Mouse (Mus musculus) neural tube, embryonic 12.5 days (tissue): ENCODE measurements around the gene 2310039H08Rik. TPM values are rescaled to one million over a fixed set of nuclear protein-coding genes. Genes with fewer than 3 reads are reported as not detected.
"Not testable (repeated sequence)": the region's sequence is repeated elsewhere in the genome, so short reads cannot be mapped to it uniquely, and the experiment has no call there.

Source experiments
- ATAC-seq: fragments of 200-750 bp; cut with Nextera tagmentation; 2 replicates; pipeline ENCODE4 v1.8.0; 2017; ENCODE audit warnings: low read depth, mild to moderate bottlenecking, moderate TSS enrichment, moderate library complexity; ENCODE audit not compliant: low FRiP score
- H3K27ac ChIP-seq: fragments of 300-500 bp; sonication (generic); 2 replicates; pipeline ENCODE4 v1.5.1; 2016
- H3K27me3 ChIP-seq: fragments of 300-500 bp; sonication (generic); replicated peaks from 2 replicates; pipeline ENCODE4 v1.6.1; 2016; ENCODE audit warnings: mild to moderate bottlenecking
- H3K36me3 ChIP-seq: fragments of 300-500 bp; sonication (generic); 2 replicates; pipeline ENCODE4 v1.6.1; 2016; ENCODE audit warnings: mild to moderate bottlenecking
- H3K4me1 ChIP-seq: fragments of 300-500 bp; sonication (generic); 2 replicates; pipeline ENCODE4 v1.6.1; 2016
- H3K4me2 ChIP-seq: fragments of 300-500 bp; sonication (generic); replicated peaks from 2 replicates; pipeline ENCODE4 v1.6.1; 2016; ENCODE audit warnings: mild to moderate bottlenecking
- H3K4me3 ChIP-seq: fragments of 300-500 bp; sonication (generic); 2 replicates; pipeline ENCODE4 v1.5.1; 2016
- H3K9ac ChIP-seq: fragments of 300-500 bp; sonication (generic); 2 replicates; pipeline ENCODE4 v1.6.1; 2016; ENCODE audit warnings: mild to moderate bottlenecking
- H3K9me3 ChIP-seq: fragments of 300-500 bp; sonication (generic); 2 replicates; pipeline ENCODE4 v1.6.1; 2016; ENCODE audit warnings: mild to moderate bottlenecking
- WGBS: fragments of 180-500 bp; shearing (Covaris S2); methylation state at CpG from one replicate; pipeline ENCODE4 v1.1.7; 2016; 5-methylcytosine and 5-hydroxymethylcytosine counted together
- polyA plus RNA-seq: library from polyadenylated mRNA; unstranded; fragments of >200 nt; fragmentation: Nextera tagmentation; extraction: Ambion mirVana; gene quantifications from 2 replicates; pipeline ENCODE4 v1.2.1, GENCODE M21; 2016

2310039H08Rik gene
- polyA plus RNA-seq, 1 experiment from 2014 or later: 34.9 TPM

GRCm38 (mm10) chr17:46786952-46787351 lies 14.5 kb downstream of the 2310039H08Rik start:
- Histone ChIP-seq H3K36me3 (no peaks in the 10 kb centered on the region), H3K27me3 (no peaks in the 10 kb centered on the region), H3K9ac (no peak overlapping the region), H3K4me1 (no peaks in the 10 kb centered on the region), H3K27ac (no peak overlapping the region), H3K9me3 (no peaks in the 10 kb centered on the region), H3K4me3 (no peak overlapping the region), H3K4me2 (no peak overlapping the region)
- ATAC-seq: no peak
- WGBS: 93% methylated on average over 5 of the region's 5 CpGs

- not testable (repeated sequence) for H3K4me2 ChIP-seq, ATAC-seq, H3K27ac ChIP-seq, H3K36me3 ChIP-seq, H3K9ac ChIP-seq, H3K4me1 ChIP-seq, H3K27me3 ChIP-seq, H3K9me3 ChIP-seq, H3K4me3 ChIP-seq
- WGBS: 59% methylated on average over 2 of the region's 2 CpGs
Observed at GRCm38 (mm10) chr17:46787974-46788373, 15.5 kb downstream of the 2310039H08Rik start.

- H3K4me1 ChIP-seq: no peaks in the 10 kb centered on the region
- no peaks in the 10 kb centered on the region for H3K36me3 ChIP-seq
- H3K27ac ChIP-seq: no peak overlapping the region
- H3K4me3 ChIP-seq: no peak overlapping the region
- H3K27me3 ChIP-seq: no peaks in the 10 kb centered on the region
- 85% methylated on average over 2 of the region's 2 CpGs for WGBS
- no peak overlapping the region for H3K9ac ChIP-seq
- no peak for ATAC-seq
- no peaks in the 10 kb centered on the region for H3K9me3 ChIP-seq
- no peak overlapping the region for H3K4me2 ChIP-seq
Observed at GRCm38 (mm10) chr17:46792963-46793362, 20.5 kb downstream of the 2310039H08Rik start.

DNA sequence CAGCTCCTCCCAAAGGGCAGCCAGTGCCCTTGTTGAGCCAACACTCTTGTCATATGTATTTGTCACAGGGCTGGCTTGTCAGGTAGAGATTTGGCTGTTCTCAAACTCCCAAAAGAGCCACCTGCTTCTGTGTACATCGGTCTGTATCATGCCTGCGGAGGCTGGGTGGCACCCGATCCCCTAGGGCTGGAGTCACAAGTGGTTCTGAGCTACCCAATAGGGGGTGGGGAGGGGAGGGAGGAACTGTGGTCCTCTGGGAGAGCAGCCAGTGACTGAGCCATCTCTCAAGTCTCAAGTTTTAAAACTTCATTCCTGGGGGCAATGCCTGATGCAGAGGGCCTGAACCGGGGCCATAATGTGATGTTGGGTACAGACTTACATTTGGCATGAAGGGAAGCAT lies 24.3 kb downstream of the 2310039H08Rik start:
- Histone ChIP-seq H3K9me3 (no peaks in the 10 kb centered on the region), H3K4me3 (no peak overlapping the region), H3K9ac (no peak overlapping the region), H3K27ac (no peak overlapping the region), H3K4me2 (no peak overlapping the region), H3K36me3 (peaks cover 31% of the 10 kb centered on the region), H3K27me3 (no peaks in the 10 kb centered on the region), H3K4me1 (no peaks in the 10 kb centered on the region)
- WGBS: 94% methylated on average over 4 of the region's 4 CpGs
- no peak for ATAC-seq

DNA sequence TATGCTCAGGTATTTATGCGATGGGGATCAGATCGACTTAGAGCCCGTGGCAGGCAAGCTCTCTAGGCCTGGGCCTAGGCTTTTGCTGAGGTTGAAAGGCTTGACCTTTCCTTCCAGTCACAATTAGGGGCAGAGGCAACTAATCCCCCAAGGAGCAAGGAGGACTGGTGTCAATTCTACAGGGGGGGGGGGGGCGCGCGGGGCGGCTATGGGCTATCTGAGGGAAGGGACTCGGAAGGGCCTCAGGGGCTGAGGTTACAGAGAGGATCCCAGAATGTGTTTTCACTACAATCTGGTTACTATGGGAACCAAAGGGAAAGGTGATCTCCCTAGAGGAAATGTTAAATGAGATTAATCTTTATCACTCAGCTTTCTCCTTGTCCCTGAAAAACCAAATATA lies 25.0 kb downstream of the 2310039H08Rik start:
- WGBS: 60% methylated on average over 8 of the region's 8 CpGs
- Histone ChIP-seq H3K36me3 (peaks cover 37% of the 10 kb centered on the region), H3K4me2 (no peak overlapping the region), H3K9ac (no peak overlapping the region), H3K27me3 (no peaks in the 10 kb centered on the region), H3K27ac (no peak overlapping the region), H3K4me3 (no peak overlapping the region), H3K4me1 (no peaks in the 10 kb centered on the region), H3K9me3 (no peaks in the 10 kb centered on the region)
- ATAC-seq: no peak

DNA sequence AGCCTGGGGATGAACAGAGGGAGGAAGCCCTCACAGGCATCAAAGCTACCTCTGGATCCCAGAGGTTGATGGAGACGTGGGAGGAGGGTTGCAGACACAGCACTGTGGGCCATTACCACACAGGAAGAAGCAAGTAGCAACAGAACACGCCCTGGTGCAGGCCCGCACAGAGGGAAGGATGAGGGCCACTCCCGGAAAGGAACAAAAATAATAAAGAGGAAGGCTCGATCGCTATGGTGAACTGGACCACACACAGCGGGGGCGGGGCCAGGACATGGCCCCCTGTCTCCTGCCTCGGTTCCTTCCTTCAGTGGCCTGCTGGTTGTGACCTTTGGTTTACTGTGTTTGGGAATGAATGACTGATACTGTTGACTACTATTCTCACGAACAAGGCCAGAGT lies 27.2 kb downstream of the 2310039H08Rik start:
- Histone ChIP-seq H3K9ac (no peak overlapping the region), H3K4me1 (no peaks in the 10 kb centered on the region), H3K36me3 (peaks cover 40% of the 10 kb centered on the region), H3K27me3 (no peaks in the 10 kb centered on the region), H3K4me3 (no peak overlapping the region), H3K9me3 (no peaks in the 10 kb centered on the region), H3K4me2 (no peak overlapping the region), H3K27ac (no peak overlapping the region)
- no peak for ATAC-seq
- 81% methylated on average over 10 of the region's 10 CpGs for WGBS

DNA sequence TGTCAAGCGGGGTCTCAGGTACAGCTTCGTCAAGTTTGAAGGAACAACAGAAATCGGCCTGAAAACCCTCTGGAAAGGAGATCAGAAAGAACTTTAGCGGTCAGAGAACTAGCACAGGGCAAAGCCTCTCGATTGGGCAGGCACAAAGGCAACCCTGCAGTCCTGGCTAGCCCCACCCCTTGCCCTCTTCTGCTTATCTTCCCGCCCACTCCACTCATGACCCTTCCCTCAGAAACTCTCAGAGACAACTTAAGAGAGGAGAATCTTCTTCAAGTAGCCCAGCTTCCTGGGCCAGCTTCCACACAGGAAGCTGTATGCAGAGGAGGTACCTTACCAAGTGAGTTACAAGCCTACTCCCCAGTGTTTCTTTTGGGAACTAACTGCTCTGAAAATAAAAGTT lies 29.3 kb downstream of the 2310039H08Rik start:
- ATAC-seq: no peak
- no peak overlapping the region for H3K27ac ChIP-seq
- no peak overlapping the region for H3K4me2 ChIP-seq
- H3K27me3 ChIP-seq: no peaks in the 10 kb centered on the region
- no peaks in the 10 kb centered on the region for H3K9me3 ChIP-seq
- H3K36me3 ChIP-seq: peaks cover 53% of the 10 kb centered on the region
- 93% methylated on average over 6 of the region's 6 CpGs for WGBS
- H3K4me3 ChIP-seq: no peak overlapping the region
- no peak overlapping the region for H3K9ac ChIP-seq
- no peaks in the 10 kb centered on the region for H3K4me1 ChIP-seq

- WGBS: 91% methylated on average over 10 of the region's 10 CpGs
- H3K9me3 ChIP-seq: no peaks in the 10 kb centered on the region
- H3K27ac ChIP-seq: no peak overlapping the region
- no peak overlapping the region for H3K9ac ChIP-seq
- peaks cover 53% of the 10 kb centered on the region for H3K36me3 ChIP-seq
- no peak overlapping the region for H3K4me3 ChIP-seq
- no peaks in the 10 kb centered on the region for H3K4me1 ChIP-seq
- H3K4me2 ChIP-seq: no peak overlapping the region
- ATAC-seq: no peak
- H3K27me3 ChIP-seq: no peaks in the 10 kb centered on the region
Observed at GRCm38 (mm10) chr17:46808376-46808775, 35.9 kb downstream of the 2310039H08Rik start.

DNA sequence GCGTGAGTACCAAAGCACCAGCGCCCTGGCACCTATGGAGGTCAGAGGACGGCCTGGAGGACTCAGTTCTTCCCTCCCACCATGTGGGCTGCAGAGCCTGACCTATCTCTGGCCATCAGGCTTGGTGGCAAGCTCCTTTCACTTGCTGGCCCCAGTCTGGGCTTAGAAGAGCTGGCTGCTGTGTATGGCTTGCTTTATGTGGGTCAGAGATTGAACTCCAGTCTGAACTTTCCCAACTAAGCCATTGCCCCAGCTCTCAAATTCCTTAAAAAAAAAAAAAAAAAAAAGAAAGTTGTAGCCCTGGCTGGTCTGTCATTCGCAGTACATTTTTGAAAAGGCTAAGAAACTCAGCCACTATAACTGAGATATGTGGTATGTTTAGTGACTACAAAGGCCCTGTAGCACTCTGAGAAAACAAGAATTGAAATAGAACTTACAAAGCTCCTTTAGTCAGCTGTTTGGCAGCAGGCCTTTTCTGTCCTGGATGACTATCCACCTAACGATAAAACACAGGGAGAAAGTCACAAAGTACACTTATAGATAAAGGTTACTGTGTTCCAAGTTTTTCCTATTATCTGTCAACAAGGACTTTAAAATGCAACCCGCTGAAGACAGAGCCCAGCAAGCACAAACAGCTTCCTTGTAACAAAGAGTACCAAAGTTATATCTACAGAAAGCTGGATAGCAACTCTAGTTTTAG lies 36.8 kb downstream of the 2310039H08Rik start:
- Histone ChIP-seq H3K9ac (no peak overlapping the region), H3K36me3 (peaks cover 59% of the 10 kb centered on the region), H3K4me2 (no peak overlapping the region), H3K27ac (no peak overlapping the region), H3K27me3 (no peaks in the 10 kb centered on the region), H3K9me3 (no peaks in the 10 kb centered on the region), H3K4me1 (no peaks in the 10 kb centered on the region), H3K4me3 (no peak overlapping the region)
- no peak for ATAC-seq
- WGBS: 93% methylated on average over 6 of the region's 6 CpGs

DNA sequence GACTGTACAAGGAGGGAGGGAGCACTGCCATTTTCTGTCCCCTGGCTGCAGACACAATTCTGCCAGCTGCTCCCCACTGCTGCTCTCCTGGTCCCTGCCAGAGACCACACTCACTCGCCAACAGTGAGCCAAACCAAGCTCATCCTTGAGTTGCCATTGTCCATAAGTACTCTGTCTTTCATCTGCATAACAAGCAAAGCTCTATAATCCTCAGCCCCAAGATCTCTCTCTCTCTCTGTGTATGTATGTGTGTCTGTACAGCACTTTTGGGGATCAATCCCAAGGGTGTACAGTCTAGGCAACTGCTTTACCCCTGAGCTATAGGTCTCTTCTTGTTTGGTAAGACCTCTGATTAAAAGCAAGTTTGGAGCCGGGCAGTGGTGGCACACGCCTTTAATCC lies 38.2 kb downstream of the 2310039H08Rik start:
- H3K27ac ChIP-seq: no peak overlapping the region
- H3K27me3 ChIP-seq: no peaks in the 10 kb centered on the region
- H3K4me2 ChIP-seq: no peak overlapping the region
- no peak overlapping the region for H3K9ac ChIP-seq
- 90% methylated on average over 3 of the region's 3 CpGs for WGBS
- no peak overlapping the region for H3K4me3 ChIP-seq
- no peaks in the 10 kb centered on the region for H3K4me1 ChIP-seq
- H3K36me3 ChIP-seq: peaks cover 56% of the 10 kb centered on the region
- H3K9me3 ChIP-seq: no peaks in the 10 kb centered on the region
- no peak for ATAC-seq

GRCm38 (mm10) chr17:46812442-46812841 lies 40.0 kb downstream of the 2310039H08Rik start:
- Histone ChIP-seq H3K27ac (no peak overlapping the region), H3K36me3 (peaks cover 45% of the 10 kb centered on the region), H3K4me3 (no peak overlapping the region), H3K9me3 (no peaks in the 10 kb centered on the region), H3K9ac (no peak overlapping the region), H3K27me3 (no peaks in the 10 kb centered on the region), H3K4me2 (no peak overlapping the region), H3K4me1 (no peaks in the 10 kb centered on the region)
- 87% methylated on average over 1 of the region's 1 CpGs for WGBS
- no peak for ATAC-seq

DNA sequence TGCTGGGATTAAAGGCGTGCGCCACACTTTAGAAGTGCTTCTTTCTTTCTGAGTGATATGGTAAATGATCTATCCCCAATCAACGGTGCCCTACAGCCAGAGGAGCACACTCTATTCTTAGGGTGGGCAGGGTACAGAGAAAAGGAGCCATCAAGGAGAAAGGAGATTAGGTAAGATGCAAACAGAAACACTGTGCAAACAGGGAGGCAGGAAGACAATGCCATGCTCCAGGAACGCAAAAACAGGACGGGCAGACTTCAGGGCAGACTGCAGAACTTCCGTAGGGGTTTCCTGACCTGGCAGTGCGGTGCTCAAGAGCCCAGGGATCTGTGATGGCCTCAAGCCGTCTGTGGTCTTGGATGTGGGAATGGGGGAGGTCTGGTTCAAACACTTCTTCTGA lies 41.2 kb downstream of the 2310039H08Rik start:
- no peaks in the 10 kb centered on the region for H3K27me3 ChIP-seq
- ATAC-seq: no peak
- H3K4me3 ChIP-seq: no peak overlapping the region
- no peaks in the 10 kb centered on the region for H3K9me3 ChIP-seq
- no peaks in the 10 kb centered on the region for H3K4me1 ChIP-seq
- H3K27ac ChIP-seq: no peak overlapping the region
- H3K4me2 ChIP-seq: no peak overlapping the region
- no peak overlapping the region for H3K9ac ChIP-seq
- H3K36me3 ChIP-seq: peaks cover 41% of the 10 kb centered on the region
- WGBS: 83% methylated on average over 8 of the region's 8 CpGs

GRCm38 (mm10) chr17:46814497-46814896 lies 42.1 kb downstream of the 2310039H08Rik start:
- Histone ChIP-seq H3K4me3 (no peak overlapping the region), H3K9me3 (no peaks in the 10 kb centered on the region), H3K36me3 (peaks cover 50% of the 10 kb centered on the region), H3K9ac (no peak overlapping the region), H3K27me3 (no peaks in the 10 kb centered on the region), H3K4me2 (no peak overlapping the region), H3K4me1 (no peaks in the 10 kb centered on the region), H3K27ac (no peak overlapping the region)
- WGBS: 96% methylated on average over 6 of the region's 6 CpGs
- ATAC-seq: no peak
